Mouse (Mus musculus) neural tube, embryonic 15.5 days (tissue): ENCODE data around the gene Spats2. TPM values are rescaled to one million over a fixed set of nuclear protein-coding genes. Genes with fewer than 3 reads are reported as not detected.
"Not testable (repeated sequence)": the region's sequence is repeated elsewhere in the genome, so short reads cannot be mapped to it uniquely, and the experiment has no call there.

ENCODE experiments used
- ATAC-seq: fragments of 200-750 bp; cut with Nextera tagmentation; 2 replicates; pipeline ENCODE4 v1.8.0; 2017; ENCODE audit warnings: mild to moderate bottlenecking, moderate TSS enrichment, moderate library complexity; ENCODE audit not compliant: low FRiP score
- H3K27ac ChIP-seq: fragments of 300-500 bp; sonication (generic); replicated peaks from 2 replicates; pipeline ENCODE4 v1.5.1; 2015; ENCODE audit warnings: mild to moderate bottlenecking, inconsistent platforms
- H3K27me3 ChIP-seq: fragments of 300-500 bp; sonication (generic); replicated peaks from 2 replicates; pipeline ENCODE4 v1.6.1; 2015; ENCODE audit warnings: inconsistent platforms
- H3K36me3 ChIP-seq: fragments of 300-500 bp; sonication (generic); 2 replicates; pipeline ENCODE4 v1.6.1; 2015; ENCODE audit warnings: inconsistent platforms
- H3K4me1 ChIP-seq: fragments of 300-500 bp; sonication (generic); 2 replicates; pipeline ENCODE4 v1.6.1; 2015; ENCODE audit warnings: inconsistent platforms
- H3K4me2 ChIP-seq: fragments of 300-500 bp; sonication (generic); 2 replicates; pipeline ENCODE4 v1.6.1; 2015; ENCODE audit warnings: inconsistent platforms, mild to moderate bottlenecking, moderate library complexity
- H3K4me3 ChIP-seq: fragments of 300-500 bp; sonication (generic); replicated peaks from 2 replicates; pipeline ENCODE4 v1.5.1; 2015; ENCODE audit warnings: mild to moderate bottlenecking, inconsistent platforms
- H3K9ac ChIP-seq: fragments of 300-500 bp; sonication (generic); replicated peaks from 2 replicates; pipeline ENCODE4 v1.6.1; 2015; ENCODE audit warnings: mild to moderate bottlenecking, inconsistent platforms
- H3K9me3 ChIP-seq: fragments of 300-500 bp; sonication (generic); replicated peaks from 2 replicates; pipeline ENCODE4 v1.6.1; 2016; ENCODE audit warnings: inconsistent platforms
- WGBS: fragments of 180-500 bp; shearing (Covaris S2); methylation state at CpG from one replicate; pipeline ENCODE4 v1.1.7; 2015; ENCODE audit warnings: mixed read lengths; 5-methylcytosine and 5-hydroxymethylcytosine counted together
- microRNA-seq: library from miRNA; unstranded; fragments of <30 nt; microRNA quantifications from one replicate; pipeline ENCODE4, GENCODE M21; 2017
- polyA plus RNA-seq: library from polyadenylated mRNA; unstranded; fragments of >200 nt; fragmentation: Nextera tagmentation; extraction: Ambion mirVana; gene quantifications from 2 replicates; pipeline ENCODE4 v1.2.1, GENCODE M21; 2015

Gene Spats2
- polyA plus RNA-seq, 1 experiment from 2014 or later = 28.9 TPM

- 0 out of 2 replicates have a peak overlapping the region, but pooled peaks have one; percentile 66 for H3K4me3 ChIP-seq
- H3K27ac ChIP-seq, H3K9ac ChIP-seq, H3K9me3 ChIP-seq, ATAC-seq, H3K36me3 ChIP-seq, H3K27me3 ChIP-seq: not testable (repeated sequence)
- H3K4me2 ChIP-seq = peak overlapping the region; percentile 82
- peaks cover 26% of the 10 kb centered on the region for H3K4me1 ChIP-seq
- 48% methylated on average over 2 of the region's 2 CpGs for WGBS
These were observed 127.4 kb downstream of the Spats2 start for GRCm38 (mm10) chr15:99253175-99253479.

GRCm38 (mm10) chr15:99253772-99254171 lies 128.1 kb downstream of the Spats2 start:
- ATAC-seq = no peak
- H3K9me3 ChIP-seq = no peaks in the 10 kb centered on the region
- no peak overlapping the region for H3K4me2 ChIP-seq
- WGBS = 92% methylated on average over 6 of the region's 6 CpGs
- H3K36me3 ChIP-seq = peaks cover 5% of the 10 kb centered on the region; the same call in 1 of the 2 replicates
- H3K9ac ChIP-seq = no peak overlapping the region
- H3K27ac ChIP-seq = no peak overlapping the region
- H3K4me3 ChIP-seq = no peak overlapping the region
- H3K4me1 ChIP-seq = peaks cover 26% of the 10 kb centered on the region
- no peaks in the 10 kb centered on the region for H3K27me3 ChIP-seq

- Histone ChIP-seq H3K4me1 (peaks cover 30% of the 10 kb centered on the region), H3K9ac (no peak overlapping the region), H3K27me3 (no peaks in the 10 kb centered on the region), H3K4me2 (no peak overlapping the region), H3K9me3 (no peaks in the 10 kb centered on the region), H3K27ac (no peak overlapping the region), H3K4me3 (no peak overlapping the region), H3K36me3 (no peaks in the 10 kb centered on the region)
- no peak for ATAC-seq
- 77% methylated on average over 2 of the region's 2 CpGs for WGBS
These were observed 128.8 kb downstream of the Spats2 start for GRCm38 (mm10) chr15:99254477-99255005.

GRCm38 (mm10) chr15:99255241-99255749 lies 129.6 kb downstream of the Spats2 start:
- Histone ChIP-seq H3K4me3 (no peak overlapping the region), H3K9me3 (no peaks in the 10 kb centered on the region), H3K4me2 (no peak overlapping the region), H3K9ac (no peak overlapping the region), H3K27me3 (no peaks in the 10 kb centered on the region), H3K4me1 (peaks cover 30% of the 10 kb centered on the region), H3K27ac (no peak overlapping the region), H3K36me3 (no peaks in the 10 kb centered on the region)
- no peak for ATAC-seq
- WGBS = 90% methylated on average over 6 of the region's 6 CpGs

- peak; percentile 29 for ATAC-seq
- H3K4me3 ChIP-seq = 0 out of 2 replicates have a peak overlapping the region, but pooled peaks have one; percentile 2
- H3K36me3 ChIP-seq = no peaks in the 10 kb centered on the region
- H3K9ac ChIP-seq = no peak overlapping the region
- no peaks in the 10 kb centered on the region for H3K27me3 ChIP-seq
- H3K4me1 ChIP-seq = peaks cover 11% of the 10 kb centered on the region
- peak overlapping the region; percentile 54 for H3K4me2 ChIP-seq
- H3K27ac ChIP-seq = 0 out of 2 replicates have a peak overlapping the region, but pooled peaks have one; percentile 23
- 75% methylated on average over 8 of the region's 8 CpGs for WGBS
- H3K9me3 ChIP-seq = no peaks in the 10 kb centered on the region
These were observed 133.5 kb downstream of the Spats2 start for GRCm38 (mm10) chr15:99259167-99259729.

- no peaks in the 10 kb centered on the region for H3K36me3 ChIP-seq
- peaks cover 11% of the 10 kb centered on the region for H3K4me1 ChIP-seq
- no peaks in the 10 kb centered on the region for H3K9me3 ChIP-seq
- peak overlapping the region; percentile 54 for H3K4me2 ChIP-seq
- H3K4me3 ChIP-seq = peak overlapping the region; percentile 21
- H3K9ac ChIP-seq = no peak overlapping the region
- ATAC-seq = peak; percentile 65
- H3K27me3 ChIP-seq = no peaks in the 10 kb centered on the region
- peak overlapping the region; percentile 54 for H3K27ac ChIP-seq
- WGBS = 4% methylated on average over 7 of the region's 10 CpGs
These were observed 134.1 kb downstream of the Spats2 start for GRCm38 (mm10) chr15:99259730-99260252.

GRCm38 (mm10) chr15:99262702-99263101 lies 137.0 kb downstream of the Spats2 start:
- ATAC-seq = no peak
- Histone ChIP-seq H3K36me3 (no peaks in the 10 kb centered on the region), H3K9me3 (no peaks in the 10 kb centered on the region), H3K9ac (no peak overlapping the region), H3K4me1 (peaks cover 11% of the 10 kb centered on the region), H3K4me2 (no peak overlapping the region), H3K27me3 (no peaks in the 10 kb centered on the region), H3K4me3 (no peak overlapping the region), H3K27ac (0 out of 2 replicates have a peak overlapping the region, but pooled peaks have one; percentile 13)
- 41% methylated on average over 10 of the region's 10 CpGs for WGBS

Small RNA genes lying within 50 kb of the gene (microRNA-seq; reads per million reads assigned to microRNA genes)
- 1.7 reads per million, percentile 2 among the genes with 10 or more reads in this experiment for gene Mir6960

Other genes starting within 250 kb of the Spats2 start
- 27.0 and 33.2 TPM in 2 replicates for gene Rhebl1, start 231.4 kb upstream of the Spats2 start, polyA plus RNA-seq
- 2.5 and 3.2 TPM in 2 replicates for gene Dhh, start 227.4 kb upstream of the Spats2 start, polyA plus RNA-seq
- gene Lmbr1l, start 207.7 kb upstream of the Spats2 start, polyA plus RNA-seq = 27.9 and 28.6 TPM in 2 replicates
- 1,446 and 1,534 TPM in 2 replicates for gene Tuba1b, start 191.4 kb upstream of the Spats2 start, polyA plus RNA-seq
- gene Gm49450, start 172.4 kb upstream of the Spats2 start, polyA plus RNA-seq = not detected in 2 replicates
- gene Tuba1a, start 172.2 kb upstream of the Spats2 start, polyA plus RNA-seq = 10,639 and 13,509 TPM in 2 replicates
- 12.4 and 52.6 TPM in 2 replicates for gene Tuba1c, start 96.0 kb upstream of the Spats2 start, polyA plus RNA-seq
- 185 and 209 TPM in 2 replicates for gene Prph, start 70.7 kb upstream of the Spats2 start, polyA plus RNA-seq
- 4.6 and 10.3 TPM in 2 replicates for gene Troap, start 51.3 kb upstream of the Spats2 start, polyA plus RNA-seq
- gene C1ql4, start 38.1 kb upstream of the Spats2 start, polyA plus RNA-seq = 2.4 and 3.6 TPM in 2 replicates
- gene Dnajc22, start 32.7 kb upstream of the Spats2 start, polyA plus RNA-seq = 0.47 and 2.3 TPM in 2 replicates
- 0.46 and 1.6 TPM in 2 replicates for gene Kcnh3, start 98.9 kb downstream of the Spats2 start, polyA plus RNA-seq
- 185 and 190 TPM in 2 replicates for gene Mcrs1, start 126.0 kb downstream of the Spats2 start, polyA plus RNA-seq
- gene Prpf40b, start 169.2 kb downstream of the Spats2 start, polyA plus RNA-seq = 95.7 and 111 TPM in 2 replicates
- 0.73 and 0.97 TPM in 2 replicates for gene Fam186b, start 170.0 kb downstream of the Spats2 start, polyA plus RNA-seq
- gene Fmnl3, start 244.6 kb downstream of the Spats2 start, polyA plus RNA-seq = 7.9 and 11.9 TPM in 2 replicates